Mouse (Mus musculus) neural tube, embryonic 12.5 days (tissue): ENCODE results near the gene Cck. TPM values are rescaled to one million over a fixed set of nuclear protein-coding genes. Genes with fewer than 3 reads are reported as not detected.

ENCODE experiments used
- ATAC-seq: fragments of 200-750 bp; cut with Nextera tagmentation; 2 replicates; pipeline ENCODE4 v1.8.0; 2017; ENCODE audit warnings: low read depth, mild to moderate bottlenecking, moderate TSS enrichment, moderate library complexity; ENCODE audit not compliant: low FRiP score
- H3K27ac ChIP-seq: fragments of 300-500 bp; sonication (generic); 2 replicates; pipeline ENCODE4 v1.5.1; 2016
- H3K27me3 ChIP-seq: fragments of 300-500 bp; sonication (generic); replicated peaks from 2 replicates; pipeline ENCODE4 v1.6.1; 2016; ENCODE audit warnings: mild to moderate bottlenecking
- H3K36me3 ChIP-seq: fragments of 300-500 bp; sonication (generic); 2 replicates; pipeline ENCODE4 v1.6.1; 2016; ENCODE audit warnings: mild to moderate bottlenecking
- H3K4me1 ChIP-seq: fragments of 300-500 bp; sonication (generic); 2 replicates; pipeline ENCODE4 v1.6.1; 2016
- H3K4me2 ChIP-seq: fragments of 300-500 bp; sonication (generic); replicated peaks from 2 replicates; pipeline ENCODE4 v1.6.1; 2016; ENCODE audit warnings: mild to moderate bottlenecking
- H3K4me3 ChIP-seq: fragments of 300-500 bp; sonication (generic); 2 replicates; pipeline ENCODE4 v1.5.1; 2016
- H3K9ac ChIP-seq: fragments of 300-500 bp; sonication (generic); 2 replicates; pipeline ENCODE4 v1.6.1; 2016; ENCODE audit warnings: mild to moderate bottlenecking
- H3K9me3 ChIP-seq: fragments of 300-500 bp; sonication (generic); 2 replicates; pipeline ENCODE4 v1.6.1; 2016; ENCODE audit warnings: mild to moderate bottlenecking
- WGBS: fragments of 180-500 bp; shearing (Covaris S2); methylation state at CpG from one replicate; pipeline ENCODE4 v1.1.7; 2016; 5-methylcytosine and 5-hydroxymethylcytosine counted together
- polyA plus RNA-seq: library from polyadenylated mRNA; unstranded; fragments of >200 nt; fragmentation: Nextera tagmentation; extraction: Ambion mirVana; gene quantifications from 2 replicates; pipeline ENCODE4 v1.2.1, GENCODE M21; 2016

The Cck gene
- polyA plus RNA-seq = 0.89 and 1.5 TPM in 2 replicates

GRCm38 (mm10) chr9:121495529-121495928 lies at the start of gene Cck:
Cck (minus strand) TSS chr9:121495694.
- Histone ChIP-seq H3K4me1 (peaks cover 10% of the 10 kb centered on the region), H3K4me2 (peak within 1 kb of the TSS; percentile 55), H3K27ac (no peak within 1 kb of the TSS), H3K27me3 (peaks cover 59% of the 10 kb centered on the region), H3K4me3 (no peak within 1 kb of the TSS), H3K9me3 (no peaks in the 10 kb centered on the region), H3K36me3 (no peaks in the 10 kb centered on the region), H3K9ac (no peak within 1 kb of the TSS)
- 2% methylated on average over 12 of the region's 12 CpGs for WGBS
- ATAC-seq = no peak

DNA sequence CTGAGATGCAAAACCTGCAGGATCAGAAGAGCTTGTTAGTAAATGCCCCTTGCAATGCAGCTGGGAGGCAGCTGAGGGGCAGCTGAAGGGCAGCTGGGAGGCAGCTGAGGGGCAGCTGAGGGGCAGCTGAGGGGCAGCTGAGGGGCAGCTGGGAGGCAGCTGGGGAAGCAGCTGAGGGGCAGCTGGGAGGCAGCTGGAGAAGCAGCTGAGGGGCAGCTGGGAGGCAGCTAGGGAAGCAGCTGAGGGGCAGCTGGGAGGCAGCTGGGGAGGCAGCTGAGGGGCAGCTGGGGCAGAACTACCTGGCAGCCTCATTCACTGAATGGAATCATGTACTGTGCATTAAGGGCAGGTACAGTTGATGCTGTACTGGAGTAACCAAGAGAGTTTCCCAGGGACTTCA lies 46.0 kb upstream of the Cck start:
- ATAC-seq = no peak

GRCm38 (mm10) chr9:121532626-121533025 lies 37.1 kb upstream of the Cck start:
- H3K9me3 ChIP-seq = peaks cover 10% of the 10 kb centered on the region
- H3K4me1 ChIP-seq = no peaks in the 10 kb centered on the region
- 78% methylated on average over 9 of the region's 9 CpGs for WGBS
- no peak overlapping the region for H3K27ac ChIP-seq
- ATAC-seq = no peak
- H3K4me2 ChIP-seq = no peak overlapping the region
- no peak overlapping the region for H3K4me3 ChIP-seq
- no peaks in the 10 kb centered on the region for H3K36me3 ChIP-seq
- no peak overlapping the region for H3K9ac ChIP-seq
- no peaks in the 10 kb centered on the region for H3K27me3 ChIP-seq

More for the DNA sequence above, 46.0 kb upstream of the Cck start:
- no peaks in the 10 kb centered on the region for H3K36me3 ChIP-seq
- no peaks in the 10 kb centered on the region for H3K27me3 ChIP-seq
- no peak overlapping the region for H3K4me2 ChIP-seq
- no peak overlapping the region for H3K4me3 ChIP-seq
- peaks cover 5% of the 10 kb centered on the region for H3K9me3 ChIP-seq
- no peaks in the 10 kb centered on the region for H3K4me1 ChIP-seq
- H3K27ac ChIP-seq = no peak overlapping the region
- H3K9ac ChIP-seq = no peak overlapping the region

- ATAC-seq = no peak
- H3K9me3 ChIP-seq = 0 out of 2 replicates have a peak, but pooled peaks cover 5% of the 10 kb centered on the region
- WGBS = 48% methylated on average over 8 of the region's 8 CpGs
These were observed 33.3 kb upstream of the Cck start for GRCm38 (mm10) chr9:121528605-121529357.

GRCm38 (mm10) chr9:121526171-121526570 lies 30.7 kb upstream of the Cck start:
- 77% methylated on average over 6 of the region's 6 CpGs for WGBS
- no peaks in the 10 kb centered on the region for H3K27me3 ChIP-seq
- H3K4me2 ChIP-seq = no peak overlapping the region
- no peak overlapping the region for H3K9ac ChIP-seq
- 0 out of 2 replicates have a peak, but pooled peaks cover 5% of the 10 kb centered on the region for H3K9me3 ChIP-seq
- no peak overlapping the region for H3K27ac ChIP-seq
- no peak overlapping the region for H3K4me3 ChIP-seq
- H3K4me1 ChIP-seq = no peaks in the 10 kb centered on the region
- H3K36me3 ChIP-seq = no peaks in the 10 kb centered on the region
- ATAC-seq = no peak

More at GRCm38 (mm10) chr9:121528605-121529357, 33.3 kb upstream of the Cck start:
- Histone ChIP-seq H3K36me3 (no peaks in the 10 kb centered on the region), H3K4me2 (no peak overlapping the region), H3K4me3 (no peak overlapping the region), H3K27me3 (no peaks in the 10 kb centered on the region), H3K27ac (no peak overlapping the region), H3K4me1 (no peaks in the 10 kb centered on the region), H3K9ac (no peak overlapping the region)

DNA sequence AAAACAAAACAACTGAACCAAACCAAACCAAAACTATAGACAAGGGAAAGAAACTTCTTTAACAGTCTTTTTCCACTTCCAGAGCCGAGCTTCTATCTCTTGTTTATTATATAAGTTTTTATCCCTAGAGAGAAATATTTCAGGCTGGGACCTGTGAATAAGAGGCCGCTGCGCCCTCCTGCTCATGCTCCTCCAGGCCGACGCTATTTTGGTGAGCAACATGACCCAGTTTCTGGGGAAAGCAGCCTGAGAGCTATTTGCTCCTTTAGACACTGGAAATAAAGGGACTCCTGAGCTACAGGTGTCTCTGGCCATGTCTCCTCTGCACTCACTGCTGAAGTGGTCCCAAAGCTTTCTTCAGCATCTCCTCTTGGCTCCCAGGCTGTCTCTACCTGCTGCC lies 24.6 kb upstream of the Cck start:
- no peak overlapping the region for H3K27ac ChIP-seq
- H3K9ac ChIP-seq = no peak overlapping the region
- H3K4me1 ChIP-seq = no peaks in the 10 kb centered on the region
- WGBS = 86% methylated on average over 5 of the region's 5 CpGs
- H3K36me3 ChIP-seq = no peaks in the 10 kb centered on the region
- no peak overlapping the region for H3K4me2 ChIP-seq
- no peaks in the 10 kb centered on the region for H3K9me3 ChIP-seq
- H3K27me3 ChIP-seq = no peaks in the 10 kb centered on the region
- no peak overlapping the region for H3K4me3 ChIP-seq
- ATAC-seq = no peak

DNA sequence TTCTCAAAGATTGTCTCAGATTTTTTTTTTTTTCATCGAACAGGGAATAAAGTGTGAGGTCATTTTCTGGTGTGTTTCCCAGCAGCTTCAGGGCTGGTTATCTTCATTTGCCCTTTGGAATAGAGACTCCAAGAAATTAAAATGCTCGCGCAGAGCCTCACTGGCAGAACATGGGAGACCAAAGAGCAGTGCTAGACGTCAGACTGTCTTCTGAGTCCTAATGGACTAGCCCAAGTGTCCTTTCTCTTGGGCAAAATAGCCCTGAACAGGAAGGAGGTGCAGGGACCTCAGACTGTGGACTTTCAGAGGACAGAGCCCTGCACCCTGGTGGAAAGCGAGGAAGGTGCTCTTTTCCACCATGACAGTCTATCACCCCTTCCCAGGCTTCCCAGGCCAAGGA lies 19.0 kb upstream of the Cck start:
- no peak overlapping the region for H3K27ac ChIP-seq
- no peaks in the 10 kb centered on the region for H3K4me1 ChIP-seq
- no peaks in the 10 kb centered on the region for H3K36me3 ChIP-seq
- WGBS = 84% methylated on average over 5 of the region's 5 CpGs
- no peak for ATAC-seq
- H3K9me3 ChIP-seq = no peaks in the 10 kb centered on the region
- no peak overlapping the region for H3K9ac ChIP-seq
- no peak overlapping the region for H3K4me2 ChIP-seq
- no peak overlapping the region for H3K4me3 ChIP-seq
- H3K27me3 ChIP-seq = no peaks in the 10 kb centered on the region

GRCm38 (mm10) chr9:121511911-121512310 lies 16.4 kb upstream of the Cck start:
- 93% methylated on average over 4 of the region's 4 CpGs for WGBS
- H3K4me3 ChIP-seq = no peak overlapping the region
- no peaks in the 10 kb centered on the region for H3K27me3 ChIP-seq
- no peaks in the 10 kb centered on the region for H3K36me3 ChIP-seq
- no peak overlapping the region for H3K9ac ChIP-seq
- H3K27ac ChIP-seq = no peak overlapping the region
- no peaks in the 10 kb centered on the region for H3K9me3 ChIP-seq
- no peaks in the 10 kb centered on the region for H3K4me1 ChIP-seq
- ATAC-seq = no peak
- H3K4me2 ChIP-seq = no peak overlapping the region

- no peaks in the 10 kb centered on the region for H3K4me1 ChIP-seq
- H3K4me2 ChIP-seq = no peak overlapping the region
- ATAC-seq = no peak
- WGBS = 70% methylated on average over 8 of the region's 8 CpGs
- H3K9ac ChIP-seq = no peak overlapping the region
- H3K36me3 ChIP-seq = no peaks in the 10 kb centered on the region
- H3K9me3 ChIP-seq = no peaks in the 10 kb centered on the region
- H3K27ac ChIP-seq = no peak overlapping the region
- no peaks in the 10 kb centered on the region for H3K27me3 ChIP-seq
- no peak overlapping the region for H3K4me3 ChIP-seq
These were observed 11.1 kb upstream of the Cck start for GRCm38 (mm10) chr9:121506478-121507180.

GRCm38 (mm10) chr9:121505346-121505745 lies 9.9 kb upstream of the Cck start:
- no peaks in the 10 kb centered on the region for H3K27me3 ChIP-seq
- ATAC-seq = no peak
- H3K36me3 ChIP-seq = no peaks in the 10 kb centered on the region
- H3K4me2 ChIP-seq = no peak overlapping the region
- no peak overlapping the region for H3K9ac ChIP-seq
- no peak overlapping the region for H3K27ac ChIP-seq
- no peaks in the 10 kb centered on the region for H3K9me3 ChIP-seq
- 91% methylated on average over 8 of the region's 8 CpGs for WGBS
- no peak overlapping the region for H3K4me3 ChIP-seq
- no peaks in the 10 kb centered on the region for H3K4me1 ChIP-seq

DNA sequence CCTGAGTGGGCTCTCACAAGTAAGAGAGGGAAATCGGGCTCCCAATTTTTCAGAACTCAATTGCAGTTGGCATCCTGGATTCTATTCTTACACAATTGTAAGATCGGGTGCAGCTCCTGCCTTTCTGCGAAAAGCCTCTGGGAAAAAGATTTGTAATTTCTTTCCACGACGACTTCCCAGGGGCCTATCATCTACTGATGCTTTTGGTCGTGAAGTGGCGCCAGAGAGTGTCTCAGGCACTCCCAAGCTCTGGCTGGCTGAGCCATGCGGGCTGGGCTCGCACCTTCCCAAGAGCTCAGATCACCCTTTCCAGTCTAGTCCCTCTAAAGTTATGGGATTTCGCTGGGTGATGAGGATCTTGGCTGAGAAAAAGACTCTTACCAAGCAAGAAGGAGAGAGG lies 608 bp upstream of the Cck start:
- Histone ChIP-seq H3K4me3 (no peak overlapping the region), H3K27me3 (peaks cover 59% of the 10 kb centered on the region), H3K4me1 (peaks cover 10% of the 10 kb centered on the region), H3K36me3 (no peaks in the 10 kb centered on the region), H3K4me2 (no peak overlapping the region), H3K9me3 (no peaks in the 10 kb centered on the region), H3K9ac (no peak overlapping the region), H3K27ac (no peak overlapping the region)
- ATAC-seq = no peak
- 30% methylated on average over 10 of the region's 10 CpGs for WGBS

DNA sequence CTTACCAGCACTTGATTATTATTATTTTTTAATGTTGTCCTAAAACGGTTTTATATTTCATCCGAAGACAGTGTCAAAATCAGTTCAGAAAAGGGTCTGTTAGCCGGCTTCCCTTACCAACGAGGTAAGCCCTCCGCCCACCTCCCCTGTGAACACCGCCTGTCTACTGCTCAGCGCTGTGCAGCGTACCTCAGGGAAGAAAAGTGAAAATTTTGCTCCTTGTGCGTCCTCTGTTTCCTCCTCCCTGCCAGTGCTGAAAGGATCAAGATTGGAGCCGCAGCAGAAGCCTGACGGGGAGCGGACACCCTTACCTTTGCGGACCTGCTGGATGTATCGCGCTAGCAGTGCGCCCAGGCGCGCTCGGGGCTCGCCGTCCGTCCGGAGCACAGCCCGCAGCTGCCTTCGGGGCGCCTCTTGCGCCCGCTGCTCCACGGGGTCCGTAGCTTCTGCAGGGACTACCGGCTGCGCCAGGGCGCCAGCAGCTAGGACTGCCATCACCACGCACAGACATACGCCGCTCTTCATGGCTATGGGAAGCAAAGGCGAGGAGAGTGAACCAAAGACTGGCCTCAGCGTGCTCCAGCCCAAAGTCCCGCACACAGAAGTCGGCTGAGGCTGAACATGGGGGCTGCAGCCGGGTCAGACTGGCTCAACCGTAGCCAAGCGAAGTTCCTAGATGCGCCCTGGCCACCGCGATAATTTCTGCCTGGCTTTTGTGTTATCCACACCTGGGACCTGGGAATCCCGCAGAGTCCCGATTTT lies 1.3 kb downstream of the Cck start:
- Histone ChIP-seq H3K4me3 (peak overlapping the region; percentile 22), H3K9ac (no peak overlapping the region), H3K4me1 (peaks cover 10% of the 10 kb centered on the region), H3K4me2 (peak overlapping the region; percentile 55), H3K27me3 (peaks cover 59% of the 10 kb centered on the region), H3K36me3 (no peaks in the 10 kb centered on the region), H3K9me3 (no peaks in the 10 kb centered on the region), H3K27ac (no peak overlapping the region)
- WGBS = 2% methylated on average over 48 of the region's 48 CpGs
- no peak for ATAC-seq
